Mouse (Mus musculus) lung, adult 18-20 months (tissue): Measurements from ENCODE around the gene Rpl7l1.

ENCODE experiments used
- DNase-seq, 2 experiments: peaks; one replicate each; pipeline ENCODE4 v3.0.0; 2022; ENCODE audit warnings: mixed read lengths in 2 of 2

Gene Rpl7l1

DNA sequence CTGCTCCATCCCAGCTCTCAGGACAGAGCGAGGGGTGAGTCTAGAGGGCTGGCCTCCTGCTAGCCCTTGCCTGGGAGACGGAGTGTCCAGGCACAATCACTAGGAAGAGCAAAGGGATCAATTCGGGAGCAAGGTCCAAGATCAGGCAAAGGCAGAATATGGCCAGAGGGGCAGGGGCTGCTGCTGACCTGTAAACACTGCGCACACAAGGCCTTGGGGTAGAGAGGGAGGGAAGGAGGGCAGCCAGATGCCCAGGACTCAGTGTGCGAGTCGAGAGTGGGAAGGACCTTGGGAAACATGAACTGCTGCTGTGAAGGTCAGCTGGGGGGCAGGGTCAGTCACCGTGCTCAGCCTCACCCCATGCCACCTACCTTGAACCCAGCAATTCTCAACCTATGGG is 47.2 kb downstream of the Rpl7l1 start:
- no peak for DNase-seq

DNA sequence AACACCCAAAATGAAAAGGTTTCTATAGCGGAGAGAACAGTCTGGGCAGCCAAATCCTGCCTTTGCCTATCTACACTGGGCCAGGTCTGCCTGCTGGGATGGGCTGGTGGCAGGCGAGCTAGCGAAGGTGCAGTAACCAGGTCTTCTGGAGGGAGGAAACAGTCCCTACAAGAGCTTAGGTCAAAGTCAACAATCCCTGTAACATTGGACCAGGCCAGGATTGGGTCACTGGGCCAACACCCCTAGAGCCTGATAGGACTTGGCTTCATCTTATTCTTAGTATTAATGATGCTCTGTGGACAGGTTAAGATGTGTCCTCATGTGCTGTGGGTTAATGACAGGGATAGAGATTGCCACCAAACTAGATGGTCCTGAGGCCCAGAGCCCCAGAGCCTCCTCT is 48.4 kb downstream of the Rpl7l1 start:
- no peak for DNase-seq

DNA sequence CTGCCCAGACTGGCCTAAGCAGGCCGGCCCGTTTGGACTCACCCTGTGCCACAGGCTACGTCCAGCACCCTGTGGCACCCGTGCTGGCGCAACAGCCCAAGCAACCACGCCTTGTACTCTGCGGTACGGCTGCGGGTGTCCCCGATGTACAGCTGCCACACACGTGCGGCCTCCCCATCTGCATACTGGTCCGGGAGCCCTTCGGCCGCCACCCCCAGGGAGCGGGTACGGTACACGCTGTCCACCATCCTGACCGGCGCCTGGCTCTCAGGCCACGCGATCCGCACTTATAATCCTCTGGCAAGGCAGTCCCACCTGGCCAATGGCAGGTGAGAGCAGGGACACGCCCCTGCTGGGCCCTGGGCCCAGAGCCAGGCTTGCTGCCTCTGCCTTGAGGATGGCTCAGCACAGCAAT is 53.6 kb downstream of the Rpl7l1 start, which contains the start of gene Gnmt:
TSS of gene Gnmt (minus strand) at position 265 of the 415 bp plus-strand sequence.
- peak; percentile 79 to 89 for DNase-seq

DNA sequence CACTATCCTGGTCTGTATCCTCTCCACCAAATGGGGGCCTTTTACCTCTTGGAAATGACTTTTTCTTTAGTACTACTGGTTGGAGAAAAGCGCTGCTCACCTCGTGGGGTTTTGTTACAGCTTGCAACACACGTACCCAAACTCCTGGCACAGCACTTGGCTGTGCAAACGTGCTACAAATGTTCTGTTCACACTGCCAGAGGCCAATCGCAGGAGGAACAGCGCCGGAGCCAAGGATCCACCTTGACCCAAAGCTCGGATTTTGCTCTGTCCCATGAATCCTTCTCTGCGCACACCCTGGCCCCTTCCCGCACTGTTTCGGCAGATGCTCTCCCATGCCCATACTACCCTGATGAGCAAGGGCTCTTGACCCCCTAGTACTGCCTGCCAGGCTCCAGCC is 54.0 kb downstream of the Rpl7l1 start:
- peak in 1 of 2 experiments; percentile 10 for DNase-seq

DNA sequence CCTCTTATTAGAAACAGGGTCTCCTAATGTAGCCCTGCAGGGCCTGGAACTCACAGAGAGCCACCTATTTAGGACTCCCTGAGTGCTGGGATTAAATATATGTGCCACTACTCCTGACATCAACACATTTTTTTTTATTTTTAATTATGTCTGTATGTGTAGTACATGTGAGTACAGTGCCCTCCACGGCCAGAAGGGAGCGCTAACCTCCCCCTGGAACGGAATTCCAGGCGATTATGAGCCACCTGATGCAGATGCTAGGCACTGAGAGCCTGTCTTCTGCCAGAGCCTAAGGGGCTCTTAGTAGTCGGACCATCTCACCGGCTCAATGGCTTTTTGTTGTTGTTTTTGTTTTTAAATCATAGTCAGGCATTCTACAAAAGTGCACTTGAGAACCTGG is 54.5 kb downstream of the Rpl7l1 start:
- DNase-seq: peak; percentile 32 to 58

DNA sequence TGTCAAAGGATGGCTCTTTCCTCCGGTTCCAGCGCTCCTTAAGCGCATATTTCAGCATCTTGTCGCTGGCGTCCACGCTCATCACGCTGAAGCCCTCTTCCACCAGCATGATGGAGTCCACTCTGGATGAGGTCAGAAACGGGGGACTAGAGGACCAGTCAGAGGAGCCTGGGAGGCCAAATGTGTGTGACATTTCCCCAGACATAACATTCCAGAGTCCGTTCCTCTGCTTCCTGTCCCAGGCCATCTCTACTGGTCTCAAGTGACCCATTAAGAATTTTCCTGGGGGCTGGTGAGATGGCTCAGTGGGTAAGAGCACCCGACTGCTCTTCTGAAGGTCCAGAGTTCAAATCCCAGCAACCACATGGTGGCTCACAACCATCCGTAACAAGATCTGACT is 55.2 kb downstream of the Rpl7l1 start:
- DNase-seq: no peak

DNA sequence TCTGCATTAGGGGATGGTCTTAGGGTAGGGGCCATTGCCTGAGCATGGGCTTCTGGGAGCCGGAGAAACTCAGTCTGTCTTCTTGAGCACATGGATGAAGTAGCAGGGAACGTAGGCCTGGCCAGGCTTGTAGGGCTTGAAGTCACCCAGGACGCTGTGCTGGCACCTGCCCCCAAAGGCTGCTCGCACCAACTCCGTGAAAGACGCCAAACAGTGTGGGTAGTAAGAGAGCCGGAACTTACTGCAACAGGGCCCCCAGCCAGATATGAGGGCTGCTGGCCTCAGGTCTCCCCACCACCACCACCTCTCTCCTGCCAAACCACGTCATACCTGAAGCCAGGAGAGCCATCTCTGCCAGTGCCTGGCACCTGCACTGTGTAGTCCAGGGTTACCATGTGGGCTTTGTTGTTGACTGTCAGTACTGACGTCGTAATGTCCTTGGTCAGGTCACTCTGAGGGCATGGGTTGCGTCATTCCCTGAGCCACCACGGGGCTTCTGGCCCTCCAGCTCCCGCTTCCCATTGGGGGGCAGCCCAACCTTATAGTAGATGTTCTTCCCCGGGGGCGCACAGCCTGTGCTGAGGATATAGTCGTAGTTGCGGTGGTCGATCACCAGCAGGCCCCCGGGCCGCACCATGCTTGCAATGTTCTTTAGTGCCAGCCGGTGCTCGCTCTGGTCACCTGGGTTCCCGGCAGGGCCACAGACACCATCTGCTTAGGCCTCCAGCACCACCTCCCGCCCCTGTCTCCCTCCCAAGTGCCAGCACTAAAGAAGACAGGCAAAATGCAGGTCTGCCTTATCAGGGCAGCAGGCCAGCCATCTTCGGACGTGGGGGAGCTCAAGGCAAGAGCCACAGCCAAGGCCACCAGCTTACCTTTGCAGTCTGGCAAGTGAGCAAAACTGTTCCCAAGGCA is 56.5 kb downstream of the Rpl7l1 start:
- no peak for DNase-seq

DNA sequence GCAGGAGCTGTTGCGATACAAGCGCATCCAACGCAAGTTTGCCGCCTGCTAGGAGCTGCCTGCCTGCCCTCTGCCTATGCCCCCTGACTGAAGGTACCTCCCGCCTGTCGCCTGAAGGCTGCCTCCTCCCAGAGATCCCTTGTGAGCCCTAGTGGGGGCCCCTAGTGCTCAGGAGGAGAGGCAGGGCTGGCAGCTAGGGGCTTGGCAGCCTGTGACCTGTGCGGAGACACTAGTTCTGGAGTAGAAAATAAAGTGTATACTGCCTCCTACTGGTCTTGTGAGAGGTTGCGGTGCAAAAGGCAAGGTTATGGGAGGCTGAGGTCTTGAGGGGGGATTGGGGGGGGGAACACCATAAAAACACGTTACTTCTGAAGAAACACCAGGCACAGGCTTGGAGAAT is 57.2 kb downstream of the Rpl7l1 start:
- DNase-seq: peak in 1 of 2 experiments; percentile 27

DNA sequence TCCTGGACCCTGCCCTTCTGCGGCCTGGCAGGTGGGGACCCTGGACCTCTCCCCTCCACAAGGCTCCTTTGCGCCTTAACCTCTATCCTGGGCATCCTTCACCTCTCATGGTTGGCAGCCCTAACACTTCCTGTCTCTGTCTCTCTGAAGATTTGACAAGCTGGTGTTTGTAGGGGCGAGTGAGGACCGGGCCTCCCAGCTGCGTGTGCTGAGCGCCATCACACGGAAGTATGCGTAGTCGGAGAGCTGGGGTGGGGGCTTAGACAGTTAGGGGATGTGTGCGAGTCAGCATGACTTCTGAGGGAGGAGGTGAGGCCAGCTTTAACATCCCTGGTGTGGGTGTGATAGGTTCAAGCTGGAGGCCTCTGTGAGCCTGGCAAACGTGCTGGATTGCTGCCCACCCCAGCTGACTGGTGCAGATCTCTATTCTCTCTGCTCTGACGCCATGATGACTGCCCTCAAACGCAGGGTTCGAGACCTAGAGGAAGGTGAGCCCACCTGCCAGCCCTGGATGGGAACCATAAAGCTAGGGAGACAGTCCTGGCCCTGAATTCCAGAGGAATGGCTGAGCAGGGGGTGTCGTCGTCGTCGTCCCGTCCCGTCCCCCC is 57.9 kb downstream of the Rpl7l1 start:
- no peak for DNase-seq
